Comparison of ENCODE assay signal across 8 mouse cellular contexts in genomic region chr10:86971680-86972502, GRCm38 (mm10). TPM values are rescaled to one million over a fixed set of nuclear protein-coding genes. Genes with fewer than 3 reads are reported as not detected.
DNase-seq lines count a peak whose midpoint lies in the region; ATAC-seq lines count a peak whose summit lies in the region.

No protein-coding gene starts in this region.

- H3K9ac ChIP-seq in embryonic facial prominence, embryonic 12.5 days = no peak overlapping the region
- no peak overlapping the region for H3K9ac ChIP-seq in heart, embryonic 16.5 days (ENCODE audit: low read length)
- H3K9ac ChIP-seq in liver, embryonic 16.5 days (ENCODE audit: low read depth, low read length) = no peak overlapping the region
- H3K9ac ChIP-seq in neural tube, embryonic 13.5 days = peak overlapping the region; percentile 41; the same call in 1 of the 2 replicates

- H3K9me3 ChIP-seq in embryonic facial prominence, embryonic 12.5 days = no peaks in the 10 kb centered on the region
- H3K9me3 ChIP-seq in heart, embryonic 16.5 days (replicated peaks; ENCODE audit: control insufficient read depth, low read length) = no peaks in the 10 kb centered on the region
- no peaks in the 10 kb centered on the region for H3K9me3 ChIP-seq in liver, embryonic 16.5 days (replicated peaks; ENCODE audit: control insufficient read depth, low read length)
- no peaks in the 10 kb centered on the region for H3K9me3 ChIP-seq in neural tube, embryonic 13.5 days

- peak overlapping the region; percentile 4; the same call in 1 of the 2 replicates for H3K4me3 ChIP-seq in embryonic facial prominence, embryonic 12.5 days
- H3K4me3 ChIP-seq in heart, embryonic 16.5 days (ENCODE audit: low read length) = peak overlapping the region; percentile 22
- peak overlapping the region; percentile 30 for H3K4me3 ChIP-seq in liver, embryonic 16.5 days (ENCODE audit: low read depth, low read length)
- peak overlapping the region; percentile 30 for H3K4me3 ChIP-seq in neural tube, embryonic 13.5 days

- peak overlapping the region; percentile 42 for H3K4me2 ChIP-seq in embryonic facial prominence, embryonic 12.5 days (replicated peaks)
- peak overlapping the region; percentile 41 for H3K4me2 ChIP-seq in heart, embryonic 16.5 days (ENCODE audit: low read depth, low read length)
- peak overlapping the region; percentile 40 for H3K4me2 ChIP-seq in liver, embryonic 16.5 days (ENCODE audit: low read depth, low read length)
- peak overlapping the region; percentile 53 for H3K4me2 ChIP-seq in neural tube, embryonic 13.5 days

- H3K36me3 ChIP-seq in embryonic facial prominence, embryonic 12.5 days = no peaks in the 10 kb centered on the region
- no peaks in the 10 kb centered on the region for H3K36me3 ChIP-seq in heart, embryonic 16.5 days (ENCODE audit: control insufficient read depth, insufficient read depth)
- H3K36me3 ChIP-seq in liver, embryonic 16.5 days (ENCODE audit: control insufficient read depth, insufficient read depth) = no peaks in the 10 kb centered on the region
- H3K36me3 ChIP-seq in neural tube, embryonic 13.5 days = no peaks in the 10 kb centered on the region

- H3K27me3 ChIP-seq in embryonic facial prominence, embryonic 12.5 days = 0 out of 2 replicates have a peak, but pooled peaks cover 2% of the 10 kb centered on the region
- H3K27me3 ChIP-seq in heart, embryonic 16.5 days (ENCODE audit: control insufficient read depth, insufficient read depth, low read length) = peaks cover 16% of the 10 kb centered on the region
- no peaks in the 10 kb centered on the region for H3K27me3 ChIP-seq in liver, embryonic 16.5 days (ENCODE audit: control insufficient read depth, insufficient read depth, low read depth, low read length)
- H3K27me3 ChIP-seq in neural tube, embryonic 13.5 days = no peaks in the 10 kb centered on the region

- DNase-seq in 416B (ENCODE audit: low read depth) = peak; percentile 47
- peak; percentile 76 to 84 for DNase-seq in adrenal gland, postnatal 36 days
- peak; percentile 42 to 78 for DNase-seq in kidney, postnatal 25 days
- DNase-seq in testis, postnatal 14 days (ENCODE audit: low spot score) = peak; percentile 68

- H3K27ac ChIP-seq in embryonic facial prominence, embryonic 12.5 days = no peak overlapping the region
- H3K27ac ChIP-seq in heart, embryonic 16.5 days (ENCODE audit: low read length) = no peak overlapping the region
- H3K27ac ChIP-seq in liver, embryonic 16.5 days (ENCODE audit: low read length) = no peak overlapping the region
- H3K27ac ChIP-seq in neural tube, embryonic 13.5 days (replicated peaks) = no peak overlapping the region

- peak; percentile 64; the same call in 1 of the 2 replicates for ATAC-seq in embryonic facial prominence, embryonic 12.5 days (ENCODE audit: insufficient number of reproducible peaks, insufficient read depth, low FRiP score, low TSS enrichment)
- ATAC-seq in heart, embryonic 16.5 days (replicated peaks; ENCODE audit: extremely low read depth, insufficient read depth, low FRiP score) = peak; percentile 50; the same call in 1 of the 2 replicates
- peak; percentile 65 for ATAC-seq in liver, embryonic 16.5 days (ENCODE audit: low read depth)
- peak; percentile 81 for ATAC-seq in neural tube, embryonic 13.5 days (ENCODE audit: low read depth)

- 23% methylated on average over 13 of the region's 13 CpGs for WGBS in embryonic facial prominence, embryonic 12.5 days
- 25% methylated on average over 13 of the region's 13 CpGs for WGBS in heart, embryonic 16.5 days
- 23% methylated on average over 13 of the region's 13 CpGs for WGBS in liver, embryonic 16.5 days (ENCODE audit: insufficient replicate concordance)
- 21% methylated on average over 13 of the region's 13 CpGs for WGBS in neural tube, embryonic 13.5 days

- H3K4me1 ChIP-seq in embryonic facial prominence, embryonic 12.5 days = no peaks in the 10 kb centered on the region
- 0 out of 2 replicates have a peak, but pooled peaks cover 7% of the 10 kb centered on the region for H3K4me1 ChIP-seq in heart, embryonic 16.5 days (ENCODE audit: control insufficient read depth, insufficient read depth, low read length)
- no peaks in the 10 kb centered on the region for H3K4me1 ChIP-seq in liver, embryonic 16.5 days (ENCODE audit: control insufficient read depth, low read depth, low read length)
- peaks cover 9% of the 10 kb centered on the region; the same call in 1 of the 2 replicates for H3K4me1 ChIP-seq in neural tube, embryonic 13.5 days (replicated peaks)

RNA-seq across cellular contexts. Expression of gene Stab2, which starts 35.9 kb away (rescaled TPM):
- total RNA-seq in adrenal gland, postnatal 36 days (2021) = under 1 TPM; 0.17 to 0.40 TPM
- 0.11 and 0.27 TPM in 2 replicates for polyA plus RNA-seq in embryonic facial prominence, embryonic 12.5 days (2016; fragmentation: Nextera tagmentation; extraction: Ambion mirVana)
- 0.83 and 1.3 TPM in 2 replicates for polyA plus RNA-seq in heart, embryonic 16.5 days (2015; fragmentation: Nextera tagmentation; extraction: Ambion mirVana)
- 24.2 and 25.4 TPM in 2 replicates for polyA plus RNA-seq in liver, embryonic 16.5 days (2015; fragmentation: Nextera tagmentation; extraction: Ambion mirVana)
- 0.17 and 0.24 TPM in 2 replicates for polyA plus RNA-seq in neural tube, embryonic 13.5 days (2015; fragmentation: Nextera tagmentation; extraction: Ambion mirVana)

Comparison
In these comparisons a context has a peak if more than half of its experiments do, and no peak if none do; other contexts are left out.
1. RNA of gene Stab2, which starts 35.9 kb away (polyA plus RNA-seq): 24.2 to 25.4 TPM in liver, embryonic 16.5 days; 0.83 to 1.3 TPM in heart, embryonic 16.5 days, 0.11 to 0.27 TPM in embryonic facial prominence, embryonic 12.5 days and 0.17 to 0.24 TPM in neural tube, embryonic 13.5 days; every median in the first group is over 10 times any median in the second.
2. Peak in every context shown above with its lines, with median percentiles within 50 percentile points of each other: DNase-seq, ATAC-seq, H3K4me2 ChIP-seq and H3K4me3 ChIP-seq.